Mouse (Mus musculus): Measurements from ENCODE around the gene Kifc3. TPM values are rescaled to one million over a fixed set of nuclear protein-coding genes. Genes with fewer than 3 reads are reported as not detected.
A peak's percentile ranks its signal among the peaks of the same experiment; 100 is the strongest.

Kifc3 gene
- polyA plus RNA-seq, 1 experiment from 2014 or later, result 19.4 TPM

DNA sequence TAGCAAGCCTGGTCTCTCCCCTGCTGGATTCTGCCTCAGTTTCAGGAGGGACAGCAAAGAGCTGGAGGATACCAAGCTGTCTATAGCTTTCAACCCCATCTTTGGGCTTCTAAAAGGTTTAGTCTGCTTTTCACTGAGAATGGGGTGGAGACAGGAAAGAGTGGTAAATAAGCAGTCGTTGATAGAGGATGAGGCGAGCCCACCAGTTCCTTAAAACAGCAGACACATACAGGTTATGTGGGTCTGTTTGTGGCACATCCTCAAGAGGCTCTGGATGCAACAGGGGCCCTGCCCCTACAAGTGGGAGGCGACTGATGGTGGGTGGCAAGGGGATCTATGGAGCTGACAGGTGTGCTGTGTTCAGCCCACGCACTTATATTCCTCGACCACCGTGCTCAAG, 144.0 kb downstream of the Kifc3 start:
- no peak for ATAC-seq (ENCODE audit: low FRiP score, low TSS enrichment)
- WGBS, result 84% methylated on average over 6 of the region's 6 CpGs
- no peak overlapping the region for H3K27ac ChIP-seq (replicated peaks; ENCODE audit: low read depth, low read length)
- no peaks in the 10 kb centered on the region for H3K4me1 ChIP-seq (ENCODE audit: control insufficient read depth, insufficient read depth, low read length)
- DNase-seq, result no peak
- no peak overlapping the region for H3K9ac ChIP-seq (replicated peaks; ENCODE audit: low read length)
- no peaks in the 10 kb centered on the region for H3K36me3 ChIP-seq (ENCODE audit: control insufficient read depth, insufficient read depth, low read length)
- H3K4me3 ChIP-seq (replicated peaks; ENCODE audit: low read depth, low read length), result no peak overlapping the region
- no peak overlapping the region for H3K4me2 ChIP-seq (ENCODE audit: low read length)
- no peaks in the 10 kb centered on the region for H3K27me3 ChIP-seq (ENCODE audit: control insufficient read depth, insufficient read depth, low read length)
- no peaks in the 10 kb centered on the region for H3K9me3 ChIP-seq (ENCODE audit: control insufficient read depth, low read length)

DNA sequence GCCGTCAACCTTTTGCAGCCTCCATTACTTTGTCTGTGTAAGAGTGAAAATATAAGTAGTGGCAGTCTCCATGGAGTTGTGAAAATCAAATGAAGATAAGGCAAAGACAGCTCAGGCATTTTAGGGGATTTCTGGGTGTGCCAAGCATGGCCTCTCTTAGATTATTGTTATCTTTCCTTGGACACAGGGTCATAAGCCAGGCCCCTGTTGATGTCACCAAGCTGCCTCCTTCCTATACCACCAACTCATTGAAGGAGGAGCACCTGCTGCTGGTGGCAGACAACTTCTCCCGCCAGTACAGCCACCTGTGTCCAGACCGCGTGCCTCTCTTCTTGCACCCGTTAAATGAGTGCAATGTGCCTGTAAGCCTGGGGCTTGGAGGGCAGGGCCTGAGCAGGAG, 146.2 kb downstream of the Kifc3 start:
- no peaks in the 10 kb centered on the region for H3K4me1 ChIP-seq (ENCODE audit: control insufficient read depth, insufficient read depth, low read length)
- ATAC-seq (ENCODE audit: low FRiP score, low TSS enrichment), result no peak
- no peak overlapping the region for H3K9ac ChIP-seq (replicated peaks; ENCODE audit: low read length)
- 89% methylated on average over 5 of the region's 5 CpGs for WGBS
- no peaks in the 10 kb centered on the region for H3K27me3 ChIP-seq (ENCODE audit: control insufficient read depth, insufficient read depth, low read length)
- no peak overlapping the region for H3K27ac ChIP-seq (replicated peaks; ENCODE audit: low read depth, low read length)
- no peaks in the 10 kb centered on the region for H3K9me3 ChIP-seq (ENCODE audit: control insufficient read depth, low read length)
- no peak for DNase-seq
- no peak overlapping the region for H3K4me2 ChIP-seq (ENCODE audit: low read length)
- no peaks in the 10 kb centered on the region for H3K36me3 ChIP-seq (ENCODE audit: control insufficient read depth, insufficient read depth, low read length)
- H3K4me3 ChIP-seq (replicated peaks; ENCODE audit: low read depth, low read length), result no peak overlapping the region

GRCm38 (mm10) chr8:95054927-95055510, 147.6 kb downstream of the Kifc3 start, which contains the start of gene Drc7:
Gene Drc7 (plus strand): TSS chr8:95055103.
- DNase-seq, result peak; percentile 74
- Histone ChIP-seq H3K9ac (replicated peaks; ENCODE audit: low read length) (no peak within 1 kb of the TSS), H3K27me3 (ENCODE audit: control insufficient read depth, insufficient read depth, low read length) (no peaks in the 10 kb centered on the region), H3K4me1 (ENCODE audit: control insufficient read depth, insufficient read depth, low read length) (no peaks in the 10 kb centered on the region), H3K36me3 (ENCODE audit: control insufficient read depth, insufficient read depth, low read length) (no peaks in the 10 kb centered on the region), H3K4me3 (replicated peaks; ENCODE audit: low read depth, low read length) (no peak within 1 kb of the TSS), H3K27ac (replicated peaks; ENCODE audit: low read depth, low read length) (no peak within 1 kb of the TSS), H3K9me3 (ENCODE audit: control insufficient read depth, low read length) (no peaks in the 10 kb centered on the region), H3K4me2 (ENCODE audit: low read length) (no peak within 1 kb of the TSS)
- 11% methylated on average over 2 of the region's 2 CpGs for WGBS
- peak; percentile 57; the same call in 1 of the 2 replicates for ATAC-seq (ENCODE audit: low FRiP score, low TSS enrichment)

GRCm38 (mm10) chr8:95054438-95054837, 148.2 kb downstream of the Kifc3 start:
- DNase-seq (no peak), ATAC-seq (ENCODE audit: low FRiP score, low TSS enrichment) (0 out of 2 replicates have a peak, but pooled peaks have one; percentile 24)
- Histone ChIP-seq H3K27ac (replicated peaks; ENCODE audit: low read depth, low read length) (no peak overlapping the region), H3K9me3 (ENCODE audit: control insufficient read depth, low read length) (no peaks in the 10 kb centered on the region), H3K4me1 (ENCODE audit: control insufficient read depth, insufficient read depth, low read length) (no peaks in the 10 kb centered on the region), H3K9ac (replicated peaks; ENCODE audit: low read length) (no peak overlapping the region), H3K27me3 (ENCODE audit: control insufficient read depth, insufficient read depth, low read length) (no peaks in the 10 kb centered on the region), H3K4me2 (ENCODE audit: low read length) (no peak overlapping the region), H3K36me3 (ENCODE audit: control insufficient read depth, insufficient read depth, low read length) (no peaks in the 10 kb centered on the region), H3K4me3 (replicated peaks; ENCODE audit: low read depth, low read length) (no peak overlapping the region)
- 65% methylated on average over 6 of the region's 6 CpGs for WGBS

Other genes starting within 250 kb of the Kifc3 start
- gene Adgrg1, start 228.1 kb downstream of the Kifc3 start, polyA plus RNA-seq (2014; fragmentation: Nextera tagmentation; extraction: Ambion mirVana), result 112 and 165 TPM in 2 replicates
- gene Adgrg3, start 185.1 kb downstream of the Kifc3 start, polyA plus RNA-seq (2014; fragmentation: Nextera tagmentation; extraction: Ambion mirVana), result 0.24 and 1.3 TPM in 2 replicates
- 1.2 TPM in 2 replicates for gene Drc7, start 147.7 kb downstream of the Kifc3 start, polyA plus RNA-seq (2014; fragmentation: Nextera tagmentation; extraction: Ambion mirVana)
- 42.4 and 46.1 TPM in 2 replicates for gene Katnb1, start 121.6 kb downstream of the Kifc3 start, polyA plus RNA-seq (2014; fragmentation: Nextera tagmentation; extraction: Ambion mirVana)
- gene Cngb1, start 103.8 kb upstream of the Kifc3 start, polyA plus RNA-seq (2014; fragmentation: Nextera tagmentation; extraction: Ambion mirVana), result 0.47 and 0.59 TPM in 2 replicates
- 0.83 and 2.7 TPM in 2 replicates for gene Tepp, start 107.8 kb upstream of the Kifc3 start, polyA plus RNA-seq (2014; fragmentation: Nextera tagmentation; extraction: Ambion mirVana)
- gene Zfp319, start 129.1 kb upstream of the Kifc3 start, polyA plus RNA-seq (2014; fragmentation: Nextera tagmentation; extraction: Ambion mirVana), result 15.9 and 17.9 TPM in 2 replicates
- 32.0 and 37.3 TPM in 2 replicates for gene Usb1, start 129.5 kb upstream of the Kifc3 start, polyA plus RNA-seq (2014; fragmentation: Nextera tagmentation; extraction: Ambion mirVana)
- 17.8 and 19.1 TPM in 2 replicates for gene Mmp15, start 149.5 kb upstream of the Kifc3 start, polyA plus RNA-seq (2014; fragmentation: Nextera tagmentation; extraction: Ambion mirVana)
- 133 TPM in 2 replicates for gene Cfap20, start 232.1 kb upstream of the Kifc3 start, polyA plus RNA-seq (2014; fragmentation: Nextera tagmentation; extraction: Ambion mirVana)